8 mouse cellular contexts compared by ENCODE assay signal in genomic region chr3:96487596-96488289, GRCm38 (mm10). TPM values are rescaled to one million over a fixed set of nuclear protein-coding genes. Genes with fewer than 3 reads are reported as not detected.
DNase-seq lines count a peak whose midpoint lies in the region; ATAC-seq lines count a peak whose summit lies in the region.

No protein-coding gene starts in this region.

- WGBS in heart, embryonic 12.5 days, result 4% methylated on average over 26 of the region's 26 CpGs
- WGBS in midbrain, embryonic 10.5 days, result 7% methylated on average over 26 of the region's 26 CpGs

- no peaks in the 10 kb centered on the region for H3K9me3 ChIP-seq in heart, embryonic 12.5 days (replicated peaks)
- no peaks in the 10 kb centered on the region for H3K9me3 ChIP-seq in midbrain, embryonic 10.5 days (replicated peaks)

- H3K4me2 ChIP-seq in heart, embryonic 12.5 days, result peak overlapping the region; percentile 69

- H3K27ac ChIP-seq in heart, embryonic 12.5 days (ENCODE audit: poor library complexity, severe bottlenecking), result peak overlapping the region; percentile 98
- H3K27ac ChIP-seq in midbrain, embryonic 10.5 days (replicated peaks), result peak overlapping the region; percentile 84

- no peaks in the 10 kb centered on the region for H3K36me3 ChIP-seq in heart, embryonic 12.5 days
- H3K36me3 ChIP-seq in midbrain, embryonic 10.5 days, result no peaks in the 10 kb centered on the region

- peak overlapping the region; percentile 61 for H3K9ac ChIP-seq in heart, embryonic 12.5 days

- peaks cover 3% of the 10 kb centered on the region; the same call in 1 of the 2 replicates for H3K27me3 ChIP-seq in heart, embryonic 12.5 days (replicated peaks)
- peaks cover 24% of the 10 kb centered on the region for H3K27me3 ChIP-seq in midbrain, embryonic 10.5 days (ENCODE audit: low read depth, poor library complexity, severe bottlenecking)

- peak overlapping the region; percentile 41 for H3K4me3 ChIP-seq in heart, embryonic 12.5 days
- H3K4me3 ChIP-seq in midbrain, embryonic 10.5 days, result peak overlapping the region; percentile 51

- H3K4me1 ChIP-seq in heart, embryonic 12.5 days (replicated peaks), result peaks cover 15% of the 10 kb centered on the region
- peaks cover 22% of the 10 kb centered on the region for H3K4me1 ChIP-seq in midbrain, embryonic 10.5 days

- DNase-seq in left cerebral cortex, postnatal 4 days, result peak; percentile 48
- DNase-seq in left cerebral cortex, postnatal 14 days (ENCODE audit: low spot score in 2 of 2), result no peak
- peak; percentile 65 to 77 for DNase-seq in cerebellum, postnatal 14 days
- DNase-seq in kidney, postnatal 14 days, result peak; percentile 24
- DNase-seq in midbrain, embryonic 10.5 days (ENCODE audit: low spot score), result peak; percentile 52
- DNase-seq in telencephalon, adult 2 months (ENCODE audit: low read depth, low spot score), result peak; percentile 34
- DNase-seq in urinary bladder, adult 2 months (ENCODE audit: low spot score), result no peak

- no peak for ATAC-seq in heart, embryonic 12.5 days (ENCODE audit: insufficient number of reproducible peaks, low FRiP score)

- intact Hi-C loops in left cerebral cortex, postnatal 4 days (cut with DNase I), result no loop called here
- intact Hi-C loops in left cerebral cortex, postnatal 14 days (cut with DNase I), result no loop called here

RNA-seq across cellular contexts. Expression of gene BC107364, which starts 35.6 kb away (rescaled TPM):
- total RNA-seq in left cerebral cortex, postnatal 4 days (2021), result not detected
- total RNA-seq in left cerebral cortex, postnatal 14 days (2021), result not detected
- 0.72 and 0.87 TPM in 2 replicates for polyA plus RNA-seq in heart, embryonic 12.5 days (2016; fragmentation: Nextera tagmentation; extraction: Ambion mirVana)
- polyA plus RNA-seq in midbrain, embryonic 10.5 days (2016; fragmentation: Nextera tagmentation; extraction: Ambion mirVana), result 0.20 and 0.30 TPM in 2 replicates
- 0.15 and 0.29 TPM in 2 replicates for polyA plus RNA-seq in urinary bladder, adult 2 months (2012; rRNA removed)

RNA-seq across cellular contexts. Expression of gene Hfe2, which starts 37.2 kb away (rescaled TPM):
- 1 to 10 TPM; 1.1 TPM for total RNA-seq in left cerebral cortex, postnatal 4 days (2021)
- total RNA-seq in left cerebral cortex, postnatal 14 days (2021), result under 1 TPM; 0.18 to 0.42 TPM
- polyA plus RNA-seq in heart, embryonic 12.5 days (2016; fragmentation: Nextera tagmentation; extraction: Ambion mirVana), result 7.9 and 9.2 TPM in 2 replicates
- polyA plus RNA-seq in midbrain, embryonic 10.5 days (2016; fragmentation: Nextera tagmentation; extraction: Ambion mirVana), result 1.5 and 2.1 TPM in 2 replicates
- 0.09 and 0.11 TPM in 2 replicates for polyA plus RNA-seq in urinary bladder, adult 2 months (2012; rRNA removed)

Comparison
In these comparisons a context has a peak if more than half of its experiments do, and no peak if none do; other contexts are left out.
1. DNase-seq: peak in left cerebral cortex, postnatal 4 days (single experiment), cerebellum, postnatal 14 days (2 of 2), kidney, postnatal 14 days (single experiment), midbrain, embryonic 10.5 days (single experiment) and telencephalon, adult 2 months (single experiment); none in left cerebral cortex, postnatal 14 days (0 of 2) and urinary bladder, adult 2 months (single experiment).